Mouse (Mus musculus): Measurements from ENCODE around the gene Vmn2r87.
"Not testable (repeated sequence)": the region's sequence is repeated elsewhere in the genome, so short reads cannot be mapped to it uniquely, and the experiment has no call there.

Vmn2r87 gene

DNA sequence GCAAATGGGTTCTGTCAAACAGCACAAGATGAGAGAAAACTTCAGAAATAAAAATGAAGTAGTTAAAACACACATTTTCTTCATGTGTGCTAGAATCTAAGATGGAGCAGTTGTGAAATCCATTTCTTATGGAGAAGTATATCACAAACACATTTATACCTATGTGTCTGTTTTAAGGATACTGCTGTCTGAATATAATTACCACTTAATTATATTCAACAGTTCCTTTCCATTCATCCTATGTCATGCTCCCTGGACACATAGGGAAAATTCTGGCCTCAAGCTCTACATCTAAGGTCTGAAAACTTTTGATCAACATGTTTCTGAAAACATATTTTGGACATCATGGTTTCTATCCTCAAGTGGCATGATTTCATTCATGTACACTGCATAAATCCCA lies at the start of gene Vmn2r87:
TSS of gene Vmn2r87 (minus strand) at position 101 of the 400 bp plus-strand sequence.
- DNase-seq (ENCODE audit: low read depth, low spot score) = no peak

- DNase-seq (ENCODE audit: low read depth, low spot score) = not testable (repeated sequence)
These were observed 47.1 kb upstream of the Vmn2r87 start for GRCm38 (mm10) chr10:130544331-130544730.

- peak; percentile 71 for DNase-seq (ENCODE audit: low read depth, low spot score)
These were observed 44.9 kb upstream of the Vmn2r87 start for GRCm38 (mm10) chr10:130541931-130542691.

- no peak for DNase-seq (ENCODE audit: low read depth, low spot score)
These were observed 38.9 kb upstream of the Vmn2r87 start for GRCm38 (mm10) chr10:130536101-130536500.

GRCm38 (mm10) chr10:130527926-130528325 lies 30.7 kb upstream of the Vmn2r87 start:
- DNase-seq (ENCODE audit: low read depth, low spot score) = peak; percentile 1

DNA sequence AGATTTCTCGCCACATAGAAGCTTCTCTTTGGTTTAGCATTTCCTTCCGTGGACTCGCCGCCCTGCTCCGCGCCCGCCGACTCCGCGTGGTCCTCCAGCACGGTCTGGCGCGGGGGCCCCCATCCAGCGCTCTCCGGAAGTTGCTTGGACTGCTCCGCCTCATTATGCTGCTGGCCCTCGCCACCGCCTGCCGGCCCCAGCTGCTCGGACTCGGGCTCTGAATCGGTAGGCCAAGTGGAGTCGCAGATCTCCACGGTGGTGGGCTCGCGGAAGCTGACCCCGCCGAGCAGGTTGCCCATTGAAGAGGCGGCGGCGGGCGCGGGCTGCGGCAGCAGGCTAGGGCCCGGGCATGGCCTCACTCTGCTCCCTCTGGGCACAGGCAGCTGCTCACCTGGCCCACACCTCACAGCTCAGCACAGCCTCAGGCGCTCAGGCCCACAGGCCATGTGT lies 26.9 kb downstream of the Vmn2r87 start:
- peak; percentile 40 for DNase-seq (ENCODE audit: low read depth, low spot score)

GRCm38 (mm10) chr10:130455950-130456349 lies 41.2 kb downstream of the Vmn2r87 start, which contains the start of gene Vmn2r86:
Gene Vmn2r86, minus strand, starts transcription at chr10:130456050.
- not testable (repeated sequence) for DNase-seq (ENCODE audit: low read depth, low spot score)

DNA sequence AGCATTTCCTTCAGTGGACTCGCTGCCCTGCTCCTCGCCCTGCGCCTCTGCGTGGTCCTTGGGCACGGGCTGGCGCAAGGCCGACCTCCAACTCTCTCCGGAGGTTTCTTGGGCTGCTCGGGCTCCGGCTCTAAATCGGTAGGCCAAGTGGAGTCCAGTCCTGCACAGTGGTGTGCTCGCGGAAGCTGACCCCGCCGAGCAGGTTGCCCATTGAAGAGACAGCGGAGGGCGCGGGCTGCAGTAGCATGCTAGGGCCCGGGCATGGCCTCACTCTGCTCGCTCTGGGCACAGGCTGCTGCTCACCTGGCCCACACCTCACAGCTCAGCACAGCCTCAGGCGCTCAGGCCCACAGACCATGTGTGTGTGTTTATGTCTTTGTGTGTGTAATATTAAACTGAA lies 52.4 kb downstream of the Vmn2r87 start:
- no peak for DNase-seq (ENCODE audit: low read depth, low spot score)

- not testable (repeated sequence) for DNase-seq (ENCODE audit: low read depth, low spot score)
These were observed 62.9 kb downstream of the Vmn2r87 start for GRCm38 (mm10) chr10:130434185-130434898.

DNA sequence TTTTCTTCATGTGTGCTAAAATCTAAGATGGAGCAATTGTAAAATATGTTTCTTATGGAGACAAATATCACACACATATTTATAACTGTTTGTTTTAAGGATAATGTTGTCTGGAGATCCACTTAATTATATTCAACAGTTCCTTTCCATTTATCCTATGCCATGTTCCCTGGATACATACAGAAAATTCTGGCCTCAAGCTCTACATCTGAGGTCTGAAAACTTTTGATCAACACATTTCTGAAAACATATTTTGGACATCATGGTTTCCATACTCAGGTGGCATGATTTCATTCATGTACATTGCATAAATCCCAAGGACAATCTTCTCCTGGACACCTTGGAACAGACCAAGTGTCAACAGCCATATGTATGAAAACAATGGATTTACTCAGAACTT lies 67.6 kb downstream of the Vmn2r87 start, which contains the start of gene Vmn2r85:
TSS of gene Vmn2r85 (minus strand) at position 101 of the 400 bp plus-strand sequence.
- DNase-seq (ENCODE audit: low read depth, low spot score) = not testable (repeated sequence)

GRCm38 (mm10) chr10:130422368-130422767 lies 74.8 kb downstream of the Vmn2r87 start:
- DNase-seq (ENCODE audit: low read depth, low spot score) = not testable (repeated sequence)
